Mouse (Mus musculus) CH12.LX (cell line): ENCODE data around the gene Krt24.

Source experiments
- CTCF ChIP-seq, 2 experiments: IDR thresholded peaks in 1 of 2; conservative IDR thresholded peaks in 1 of 2; 2 replicates each; pipeline ENCODE4 v1.5.1; 2011 to 2012; ENCODE audit warnings: low read depth in 2 of 2, low read length in 2 of 2, improper control_type of control experiment in 1 of 2, inconsistent platforms in 1 of 2, mild to moderate bottlenecking in 1 of 2, moderate library complexity in 1 of 2
- ELF1 ChIP-seq: IDR thresholded peaks from 2 replicates; pipeline ENCODE4 v1.6.1; 2014; ENCODE audit warnings: low read depth, mild to moderate bottlenecking, inconsistent platforms, low read length, improper control_type of control experiment
- EP300 ChIP-seq: IDR thresholded peaks from 2 replicates; pipeline ENCODE4 v1.6.1; 2011; ENCODE audit warnings: low read length, improper control_type of control experiment
- GABPA ChIP-seq: IDR thresholded peaks from 2 replicates; pipeline ENCODE4 v1.6.1; 2012; ENCODE audit warnings: low read depth, low read length, improper control_type of control experiment, inconsistent platforms; ENCODE audit not compliant: insufficient replicate concordance
- KAT2A ChIP-seq: IDR thresholded peaks from 2 replicates; pipeline ENCODE4 v1.6.1; 2012; ENCODE audit warnings: low read length, improper control_type of control experiment, inconsistent platforms; ENCODE audit not compliant: insufficient replicate concordance
- POLR2A ChIP-seq: IDR thresholded peaks from 2 replicates; pipeline ENCODE4 v1.6.1; 2011; ENCODE audit warnings: low read depth, mild to moderate bottlenecking, improper control_type of control experiment, low read length
- TCF12 ChIP-seq: IDR thresholded peaks from 2 replicates; pipeline ENCODE4 v1.6.1; 2014; ENCODE audit warnings: low read depth, mild to moderate bottlenecking, inconsistent platforms, low read length, improper control_type of control experiment
- USF1 ChIP-seq: IDR thresholded peaks from 2 replicates; pipeline ENCODE4 v1.6.1; 2014; ENCODE audit warnings: low read depth, mild to moderate bottlenecking, inconsistent platforms, low read length, improper control_type of control experiment
- USF2 ChIP-seq: conservative IDR thresholded peaks from 2 replicates; pipeline ENCODE4 v1.6.1; 2011; ENCODE audit warnings: low read depth, low read length, improper control_type of control experiment
- ZNF384 ChIP-seq: IDR thresholded peaks from 2 replicates; pipeline ENCODE4 v1.6.1; 2012; ENCODE audit warnings: low read depth, low read length, improper control_type of control experiment, inconsistent platforms

- TF ChIP-seq TCF12 (0 out of 2 replicates have a peak, but pooled peaks have one; percentile 40), POLR2A (no peak), CTCF (conservative IDR thresholded peaks at IDR 0.05 in 1 of 2, IDR thresholded peaks at IDR 0.05 in 1 of 2; ENCODE audit: low read depth in 2 of 2, low read length in 2 of 2) (no peak), ELF1 (no peak), USF1 (peak; percentile 55), EP300 (peak; percentile 45; the same call in 1 of the 2 replicates), KAT2A (no peak), ZNF384 (no peak), USF2 (peak; percentile 65), GABPA (no peak)
These were observed 34.4 kb downstream of the Krt24 start for GRCm38 (mm10) chr11:99250666-99251065.
